Mouse (Mus musculus): ENCODE measurements around the gene Spata16.

GRCm38 (mm10) chr3:26971276-26971675 lies 333.9 kb downstream of the Spata16 start:
- TF ChIP-seq CTCF (IDR thresholded peaks at IDR 0.05; ENCODE audit: low read depth): no peak
- no peak for TF ChIP-seq EP300 (IDR thresholded peaks at IDR 0.05; ENCODE audit: low read depth)

Data from heart, postnatal 0 days (tissue).